Mouse (Mus musculus) erythroblast, embryonic 14.5 days (primary cell): ENCODE measurements around the gene Tmem201.

Experiments
- GATA1 ChIP-seq: IDR thresholded peaks from 2 replicates; pipeline ENCODE4 v1.6.1; 2012; ENCODE audit warnings: low read length, inconsistent platforms, mixed read lengths
- TAL1 ChIP-seq: IDR thresholded peaks from 3 replicates; pipeline ENCODE4 v1.6.1; 2012; ENCODE audit warnings: low read length, inconsistent platforms, mixed read lengths

DNA sequence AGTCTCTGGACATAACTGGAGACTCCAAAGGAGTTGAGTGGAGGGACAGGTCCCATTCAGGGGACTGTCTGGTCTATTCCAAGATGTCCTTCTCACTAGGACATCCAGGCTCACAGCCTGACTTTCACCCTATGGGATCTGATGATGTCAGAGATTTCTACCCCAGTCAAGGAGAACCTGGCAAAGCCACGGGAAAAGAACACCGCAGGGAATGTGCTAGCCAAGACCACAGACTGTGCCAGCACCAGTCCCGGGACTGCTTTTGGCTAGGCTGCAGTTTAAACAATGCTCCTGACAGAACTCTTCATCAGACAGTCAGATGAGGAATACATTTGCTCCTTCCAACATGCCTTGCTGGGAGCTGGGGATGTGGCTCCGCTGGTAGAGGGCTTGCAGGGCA lies 37.9 kb downstream of the Tmem201 start:
- TF ChIP-seq GATA1 = no peak
- no peak for TF ChIP-seq TAL1
